Mouse (Mus musculus) cerebellum, adult 9-10 months (tissue): ENCODE data around the gene Camk1d.

Experiments
- DNase-seq: peaks from one replicate; pipeline ENCODE4 v3.0.0; 2022

Camk1d gene

GRCm38 (mm10) chr2:5707871-5708733 is 6.2 kb downstream of the Camk1d start:
- no peak for DNase-seq

GRCm38 (mm10) chr2:5706618-5707017 is 7.7 kb downstream of the Camk1d start:
- DNase-seq = peak; percentile 68

- no peak for DNase-seq
Observed at GRCm38 (mm10) chr2:5702370-5702769, 11.9 kb downstream of the Camk1d start.

DNA sequence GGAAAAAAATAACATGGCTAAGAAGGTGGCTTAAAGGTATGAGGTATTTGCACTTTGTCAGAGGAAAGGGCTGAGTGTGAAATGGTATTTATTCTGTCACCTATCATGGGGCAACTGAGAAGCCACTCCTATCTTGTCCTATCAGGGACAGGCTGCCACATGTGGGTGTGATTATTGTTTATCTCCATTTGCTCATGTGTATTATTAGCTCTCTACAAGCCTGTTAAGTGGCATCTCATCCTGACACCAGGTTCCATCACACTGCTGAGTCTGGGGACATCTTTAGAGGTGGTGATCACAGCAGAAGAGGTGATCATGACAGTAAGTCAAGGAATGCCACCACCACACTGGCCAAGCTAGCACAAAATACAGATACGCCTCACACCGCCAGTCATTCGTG is 13.4 kb downstream of the Camk1d start:
- no peak for DNase-seq

DNA sequence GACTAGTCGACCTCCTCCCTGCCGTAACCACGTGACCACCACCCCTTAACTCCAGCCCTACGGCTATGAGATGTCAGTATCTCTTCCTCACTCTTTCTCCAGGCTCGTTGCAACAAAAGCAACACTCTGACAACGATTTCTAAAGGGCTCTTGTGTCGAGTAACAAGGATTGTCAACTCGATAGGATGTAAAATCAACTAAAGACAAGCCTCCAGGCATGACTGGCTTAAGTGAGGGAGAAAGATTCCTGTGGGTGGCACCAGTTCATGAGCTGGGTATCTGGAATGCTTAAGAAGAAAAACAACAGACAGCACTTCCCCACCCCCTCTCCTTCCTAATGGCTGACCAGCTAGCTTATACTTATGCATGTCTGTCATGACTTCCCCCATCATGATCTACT is 15.9 kb downstream of the Camk1d start:
- DNase-seq = no peak

DNA sequence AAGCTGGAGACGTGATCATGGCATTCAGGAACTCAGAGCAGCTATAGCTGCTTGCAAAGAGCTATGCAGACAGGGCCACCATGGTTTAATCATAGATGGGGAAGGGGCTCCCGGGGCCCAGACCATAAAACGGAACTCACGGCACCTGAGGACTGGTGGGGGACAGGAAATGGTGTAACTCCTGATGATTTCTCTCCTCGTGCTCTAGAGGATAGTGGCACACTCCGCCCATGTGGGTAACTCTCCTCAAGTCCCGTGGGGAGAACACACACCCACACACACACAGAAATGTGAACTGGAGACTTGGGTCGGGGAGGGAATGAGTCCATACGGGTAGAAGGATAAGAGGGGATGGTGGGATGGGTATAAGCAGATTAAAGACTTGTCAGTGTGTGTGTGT is 20.2 kb downstream of the Camk1d start:
- DNase-seq = no peak

DNA sequence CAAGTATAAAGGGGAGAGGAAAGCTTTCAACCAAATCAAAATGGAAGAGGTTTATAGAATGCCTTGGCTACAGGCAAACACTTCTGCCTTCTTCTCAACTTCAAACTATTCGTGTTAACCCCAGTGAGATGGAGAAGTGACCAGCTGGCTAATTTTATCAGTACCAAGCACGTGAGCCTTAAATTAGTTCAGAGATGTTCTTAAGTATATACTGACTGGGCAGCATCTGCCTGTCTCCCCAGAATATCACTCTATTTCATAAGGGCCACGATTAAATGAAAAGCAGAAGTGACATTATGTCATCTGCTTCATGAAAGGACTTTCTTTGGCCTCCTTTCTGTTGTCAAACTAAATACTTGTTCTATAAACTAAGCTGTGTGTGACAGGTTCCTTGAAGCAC is 22.6 kb downstream of the Camk1d start:
- no peak for DNase-seq

DNA sequence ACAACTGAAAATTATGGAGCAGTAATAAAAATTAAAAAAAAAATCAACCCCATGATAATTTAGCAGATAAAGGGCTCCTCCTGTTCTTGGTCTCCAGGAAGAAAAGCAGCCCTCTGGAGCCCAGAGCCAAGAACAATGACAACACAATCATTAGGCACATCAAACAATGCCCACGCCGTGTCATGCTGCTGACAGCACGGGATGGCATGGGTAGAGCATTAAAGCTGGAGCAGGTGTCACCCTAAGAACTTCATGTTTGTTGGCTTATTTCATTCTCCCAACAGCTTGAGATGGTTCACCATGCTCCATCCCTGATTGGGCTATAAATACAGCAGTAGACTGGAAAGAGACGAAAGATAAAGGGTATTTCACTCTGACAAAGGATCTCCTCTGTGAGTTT is 30.9 kb downstream of the Camk1d start:
- no peak for DNase-seq

DNA sequence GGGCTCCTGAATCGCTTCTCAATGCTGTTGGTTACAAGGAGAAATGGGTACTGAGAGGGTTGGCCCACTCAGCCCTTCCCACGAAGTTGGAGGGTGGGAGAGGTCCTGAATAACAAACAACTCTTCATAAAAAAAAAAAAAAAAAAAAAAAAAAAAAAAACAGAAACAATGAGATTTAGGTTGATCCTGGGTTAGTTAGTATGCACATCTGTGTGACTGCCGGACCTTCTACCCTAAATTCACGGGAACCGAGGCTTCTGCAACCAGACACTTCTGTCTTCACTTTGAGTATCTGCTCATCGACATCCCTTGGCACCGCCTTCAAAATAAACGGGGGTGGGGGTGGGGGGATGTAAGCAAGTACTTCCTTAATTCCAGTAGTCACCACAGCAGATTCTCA is 32.4 kb downstream of the Camk1d start:
- DNase-seq = no peak

DNA sequence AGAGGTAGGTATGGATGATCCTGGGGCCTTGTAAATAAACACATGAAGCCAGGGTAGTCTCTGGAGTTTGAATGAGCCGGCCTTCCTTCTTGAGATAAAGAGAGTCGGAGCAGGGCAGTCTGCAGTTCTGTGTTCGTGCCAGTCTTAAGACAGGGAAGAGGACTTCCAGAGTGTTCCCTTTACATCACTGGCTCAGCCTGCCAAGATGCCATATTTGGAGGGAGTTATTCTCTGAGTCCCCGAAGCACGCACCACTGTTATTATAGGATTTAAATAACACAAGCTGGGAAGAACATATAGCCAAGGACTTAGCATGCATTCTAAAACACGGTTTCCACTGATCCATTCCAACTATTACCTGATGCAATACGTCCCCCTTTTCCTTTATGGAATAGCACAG is 33.0 kb downstream of the Camk1d start:
- DNase-seq = no peak

GRCm38 (mm10) chr2:5679055-5679454 is 35.3 kb downstream of the Camk1d start:
- no peak for DNase-seq

GRCm38 (mm10) chr2:5677472-5677871 is 36.8 kb downstream of the Camk1d start:
- no peak for DNase-seq

- DNase-seq = no peak
Observed at GRCm38 (mm10) chr2:5676786-5677185, 37.5 kb downstream of the Camk1d start.

- no peak for DNase-seq
Observed at GRCm38 (mm10) chr2:5676143-5676483, 38.2 kb downstream of the Camk1d start.

DNA sequence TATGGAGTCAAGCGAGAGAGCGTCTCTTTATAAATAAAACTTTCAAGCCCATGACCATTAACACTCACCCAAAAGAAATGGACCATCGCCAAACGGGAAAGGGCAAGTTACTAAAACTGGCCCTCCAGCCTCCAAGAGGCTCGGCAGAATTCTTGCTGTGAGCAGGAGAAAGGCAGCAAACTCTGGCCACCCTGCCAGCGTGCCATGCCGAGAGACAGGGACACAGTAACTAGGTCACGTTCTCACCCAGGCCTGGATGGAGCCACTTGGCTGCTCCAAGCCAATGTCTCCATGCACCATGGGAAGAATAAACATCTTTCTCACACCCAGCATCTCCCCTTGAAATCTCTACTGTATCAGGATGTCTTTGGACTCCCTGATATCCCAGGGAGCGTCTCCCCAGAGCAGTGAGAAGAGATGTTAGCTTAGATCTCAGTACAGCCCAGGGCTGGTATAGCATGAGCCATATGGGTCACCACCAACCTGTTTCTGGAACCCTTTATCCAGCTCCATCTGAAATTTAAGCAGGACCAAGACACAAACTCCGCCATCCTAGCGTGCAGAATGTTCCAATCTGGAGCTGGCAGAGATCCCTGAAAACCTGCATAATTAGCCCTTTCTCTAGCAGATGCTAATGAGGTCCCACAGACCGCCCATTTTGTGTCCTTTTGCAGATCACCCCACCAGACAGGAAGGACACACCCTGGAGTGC is 38.7 kb downstream of the Camk1d start:
- peak; percentile 82 for DNase-seq

DNA sequence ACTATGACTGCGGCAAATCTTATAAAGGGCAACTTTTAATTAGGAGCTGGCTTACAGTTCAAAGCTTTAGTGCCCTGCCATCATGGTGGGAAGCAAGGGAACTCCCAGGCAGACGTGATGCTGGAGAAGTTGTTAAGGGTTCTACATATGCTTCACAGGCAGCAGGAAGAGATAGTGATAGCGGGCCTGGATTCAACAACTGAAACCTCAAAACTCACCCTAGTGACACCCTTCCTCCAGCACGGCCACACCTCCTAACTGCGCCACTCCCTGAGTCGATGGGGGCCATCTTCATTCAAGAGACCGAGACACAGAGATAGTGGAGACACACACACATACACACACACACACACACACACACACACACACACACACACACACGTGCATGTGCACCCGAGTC is 39.8 kb downstream of the Camk1d start:
- no peak for DNase-seq

DNA sequence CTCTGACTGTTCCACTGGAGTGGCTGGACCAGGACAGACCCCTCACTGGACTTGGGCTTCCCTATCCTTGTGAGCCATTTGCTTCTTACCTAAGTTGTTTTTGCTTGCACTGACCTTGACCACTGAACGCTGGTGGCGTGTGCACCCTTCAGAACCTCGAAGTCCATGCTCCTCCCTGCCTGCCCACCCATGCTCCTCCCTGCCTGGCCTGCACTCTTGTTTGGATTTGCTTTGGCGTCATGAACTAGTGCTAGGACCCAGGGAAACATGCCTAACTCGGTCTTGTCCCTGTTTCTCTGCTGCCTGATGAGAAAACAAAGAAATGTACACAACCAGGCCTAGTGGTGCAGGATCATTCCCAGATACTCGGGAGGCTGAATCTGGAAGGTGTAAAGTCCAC is 40.5 kb downstream of the Camk1d start:
- DNase-seq = no peak

- DNase-seq = no peak
Observed at GRCm38 (mm10) chr2:5672906-5673589, 41.3 kb downstream of the Camk1d start.

GRCm38 (mm10) chr2:5670146-5670545 is 44.2 kb downstream of the Camk1d start:
- DNase-seq = no peak

DNA sequence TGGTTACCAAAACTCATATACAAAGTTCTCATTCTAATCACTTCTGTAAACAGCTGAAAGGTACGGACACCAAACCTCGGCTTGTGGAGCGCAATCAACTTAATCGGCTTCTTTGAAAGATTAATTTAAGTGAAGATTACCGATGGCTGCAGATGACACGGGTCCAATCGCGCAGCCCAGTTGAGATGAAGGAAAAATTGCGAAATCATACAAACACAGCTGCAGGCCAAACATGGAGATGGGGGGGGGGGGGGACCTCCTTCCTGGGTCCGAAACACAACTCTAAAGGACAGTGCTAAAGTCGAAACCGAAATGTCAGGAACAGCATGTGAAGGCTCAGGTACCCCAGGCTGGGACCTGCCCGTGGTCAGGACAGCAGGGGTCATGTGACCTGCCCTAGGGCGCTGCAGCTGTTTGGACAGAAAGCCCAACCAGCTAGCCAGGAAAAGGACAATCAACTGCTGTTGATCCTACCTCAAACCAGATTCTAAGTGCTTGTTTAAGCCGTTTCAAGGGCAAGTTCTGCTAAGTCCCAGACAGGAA is 44.7 kb downstream of the Camk1d start:
- DNase-seq = no peak

DNA sequence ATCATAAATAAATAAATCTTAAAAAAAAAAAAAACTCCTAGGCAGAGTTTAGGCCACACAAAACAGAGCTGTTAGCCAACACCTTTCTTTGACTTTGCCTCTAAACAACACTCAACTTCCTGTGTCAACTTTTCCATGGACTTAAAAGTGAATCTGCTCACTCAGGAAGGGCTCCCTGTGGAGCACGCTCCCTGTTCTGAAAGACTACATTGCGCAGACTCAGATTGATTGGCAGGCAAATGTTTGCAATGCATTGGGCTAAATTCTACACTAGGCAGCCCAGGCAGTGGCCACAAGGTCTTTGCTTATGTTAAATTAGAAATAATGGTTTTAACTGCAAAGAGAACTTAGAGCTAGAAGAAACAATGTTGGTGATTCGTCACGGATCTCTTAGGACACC is 45.4 kb downstream of the Camk1d start:
- DNase-seq = no peak

- no peak for DNase-seq
Observed at GRCm38 (mm10) chr2:5663499-5663898, 50.8 kb downstream of the Camk1d start.

- DNase-seq = no peak
Observed at GRCm38 (mm10) chr2:5661946-5662345, 52.4 kb downstream of the Camk1d start.

GRCm38 (mm10) chr2:5658000-5658399 is 56.3 kb downstream of the Camk1d start:
- no peak for DNase-seq
